Mouse (Mus musculus): ENCODE results near the gene P2rx6. TPM values are rescaled to one million over a fixed set of nuclear protein-coding genes. Genes with fewer than 3 reads are reported as not detected.
A peak's percentile ranks its signal among the peaks of the same experiment; 100 is the strongest.
"Not testable (repeated sequence)": the region's sequence is repeated elsewhere in the genome, so short reads cannot be mapped to it uniquely, and the experiment has no call there.

Gene P2rx6
- polyA plus RNA-seq, 1 experiment from 2014 or later: 0.42 TPM

DNA sequence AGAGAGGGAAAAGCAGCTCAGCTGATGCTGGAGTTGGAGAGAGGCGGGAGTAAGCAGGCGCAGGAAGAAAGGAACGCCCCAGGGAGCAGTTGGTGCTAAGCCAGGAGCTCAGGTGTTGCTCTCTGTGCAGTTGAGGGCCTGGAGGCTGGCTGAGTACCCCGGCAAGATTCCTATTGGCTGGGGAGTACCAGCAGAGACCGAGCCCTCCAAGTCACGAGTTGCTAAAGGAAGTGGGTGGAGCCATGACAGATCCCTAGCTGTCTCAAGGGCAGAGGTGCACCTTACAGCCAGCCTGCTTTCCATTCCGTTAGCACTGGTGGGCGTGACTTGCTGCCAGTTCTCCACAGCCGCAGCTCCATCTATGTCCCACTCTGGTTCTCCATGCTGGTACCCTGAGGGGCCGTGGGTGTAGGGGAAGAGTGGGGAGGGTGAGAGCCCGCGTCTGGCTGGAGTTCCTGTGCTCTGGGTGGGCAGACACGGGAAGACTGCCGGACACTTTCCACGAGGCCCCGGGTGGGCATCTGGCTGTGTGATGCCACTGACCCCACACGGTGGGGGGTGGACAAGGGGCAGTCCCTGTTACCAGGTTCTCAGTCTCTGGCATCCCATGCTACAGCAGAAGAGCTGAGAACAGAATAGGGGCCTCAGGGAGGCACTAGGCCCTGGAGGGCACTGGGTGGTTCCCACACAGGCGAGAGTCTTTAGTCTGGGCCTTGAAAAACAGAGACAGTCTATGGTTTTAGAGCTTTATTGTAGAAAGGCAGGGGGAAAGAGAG is 7.6 kb upstream of the P2rx6 start:
- Histone ChIP-seq H3K79me2 (ENCODE audit: inconsistent target) (no peaks in the 10 kb centered on the region), H3K4me3 (ENCODE audit: inconsistent target) (peak overlapping the region; percentile 26), H3K27ac (peak overlapping the region; percentile 19; the same call in 1 of the 2 replicates), H3K36me3 (ENCODE audit: inconsistent target) (no peaks in the 10 kb centered on the region)
- 12% methylated on average over 17 of the region's 18 CpGs for WGBS (ENCODE audit: missing documents)

DNA sequence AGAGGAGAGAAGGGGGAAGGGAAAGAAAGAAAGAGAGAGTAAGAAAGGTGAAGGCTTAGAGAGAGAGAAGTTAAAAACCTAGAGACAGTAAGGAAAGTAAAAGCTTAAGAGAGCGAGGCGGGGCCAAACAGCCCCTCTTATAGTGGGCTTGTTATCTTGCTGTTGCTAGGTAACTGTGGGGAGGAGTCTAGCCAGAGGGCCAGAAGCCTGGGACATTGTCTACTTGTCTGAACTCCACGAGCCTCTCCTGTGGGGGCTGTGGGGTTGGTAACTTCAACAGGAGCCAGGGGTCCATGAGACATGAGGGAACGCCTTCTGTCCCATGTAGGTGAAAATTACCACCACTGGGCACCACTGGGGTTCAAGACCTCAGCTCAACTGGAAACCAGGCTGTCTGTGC is 7.0 kb upstream of the P2rx6 start:
- not testable (repeated sequence) for H3K27ac ChIP-seq; H3K36me3 ChIP-seq (ENCODE audit: inconsistent target); H3K79me2 ChIP-seq (ENCODE audit: inconsistent target)
- H3K4me3 ChIP-seq (ENCODE audit: inconsistent target): peak overlapping the region; percentile 26; the same call in 1 of the 2 replicates
- 79% methylated on average over 4 of the region's 4 CpGs for WGBS (ENCODE audit: missing documents)

DNA sequence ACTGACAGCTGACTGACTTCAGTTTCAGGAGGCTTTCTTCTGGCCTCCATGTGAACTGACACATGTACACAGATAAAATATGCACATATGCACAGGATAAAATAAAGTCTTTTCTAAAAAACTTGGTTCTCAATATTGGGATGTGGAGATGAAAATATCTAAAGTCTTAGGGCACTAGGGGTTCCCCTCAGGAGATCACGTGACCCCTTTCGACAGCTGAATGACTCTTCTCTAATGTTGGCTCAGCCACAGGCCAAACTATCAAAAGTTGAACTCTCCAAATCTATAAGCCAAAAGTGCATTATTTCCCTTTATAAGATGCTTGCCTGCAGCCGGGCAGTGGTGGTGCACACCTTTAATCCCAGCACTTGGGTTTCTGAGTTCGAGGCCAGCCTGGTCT is 5.5 kb upstream of the P2rx6 start:
- no peaks in the 10 kb centered on the region for H3K79me2 ChIP-seq (ENCODE audit: inconsistent target)
- no peak overlapping the region for H3K4me3 ChIP-seq (ENCODE audit: inconsistent target)
- H3K27ac ChIP-seq: no peak overlapping the region
- H3K36me3 ChIP-seq (ENCODE audit: inconsistent target): no peaks in the 10 kb centered on the region
- WGBS (ENCODE audit: missing documents): 78% methylated on average over 4 of the region's 4 CpGs

DNA sequence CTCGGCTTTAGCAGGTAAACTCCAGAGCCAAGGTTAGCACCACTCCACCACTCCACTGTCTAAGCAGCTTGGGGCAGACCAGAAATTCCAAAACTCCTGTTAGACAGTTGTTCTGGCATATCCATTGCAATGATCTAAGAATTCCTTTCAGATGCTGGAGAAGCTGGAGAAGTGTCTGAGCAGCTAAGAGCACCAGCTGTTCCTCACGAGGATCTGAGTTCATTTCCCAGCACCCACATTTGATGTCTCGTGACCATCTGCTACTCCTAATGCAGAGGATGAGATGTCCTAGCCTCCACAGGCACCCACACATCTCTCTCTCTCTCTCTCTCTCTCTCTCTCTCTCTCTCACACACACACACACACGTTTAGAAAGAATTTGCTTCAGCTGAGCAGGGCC is 4.8 kb upstream of the P2rx6 start:
- H3K79me2 ChIP-seq (ENCODE audit: inconsistent target): no peaks in the 10 kb centered on the region
- no peaks in the 10 kb centered on the region for H3K36me3 ChIP-seq (ENCODE audit: inconsistent target)
- no peak overlapping the region for H3K4me3 ChIP-seq (ENCODE audit: inconsistent target)
- H3K27ac ChIP-seq: no peak overlapping the region
- WGBS (ENCODE audit: missing documents): 75% methylated on average over 4 of the region's 4 CpGs

DNA sequence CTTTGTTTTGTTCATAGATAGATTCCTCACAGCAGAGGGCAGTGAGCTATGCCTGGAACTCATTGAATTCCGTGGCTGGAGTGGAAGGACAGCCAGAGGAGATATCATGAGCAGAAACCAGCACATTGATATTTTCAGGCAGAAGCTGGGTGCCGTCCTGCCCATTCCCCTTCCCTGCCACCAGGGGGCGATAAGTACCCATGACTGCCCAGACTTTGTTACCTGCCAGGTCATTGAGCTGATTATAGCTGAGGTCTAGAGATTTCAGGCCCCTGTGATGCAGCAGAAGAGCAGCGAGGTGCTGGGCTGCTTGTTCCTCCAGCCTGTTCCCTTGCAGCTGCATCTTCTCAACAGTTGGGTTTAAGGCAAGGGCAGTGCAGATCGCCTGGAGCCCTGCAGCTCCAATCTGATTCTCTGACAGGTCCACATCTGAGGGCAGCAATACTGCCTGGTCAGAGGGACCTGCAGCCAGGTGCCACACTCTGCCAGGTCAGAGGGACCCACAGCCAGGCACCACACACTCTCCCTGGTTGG is 3.7 kb upstream of the P2rx6 start:
- Histone ChIP-seq H3K27ac (no peak overlapping the region), H3K36me3 (ENCODE audit: inconsistent target) (no peaks in the 10 kb centered on the region), H3K79me2 (ENCODE audit: inconsistent target) (no peaks in the 10 kb centered on the region), H3K4me3 (ENCODE audit: inconsistent target) (no peak overlapping the region)
- WGBS (ENCODE audit: missing documents): 4% methylated on average over 5 of the region's 5 CpGs

DNA sequence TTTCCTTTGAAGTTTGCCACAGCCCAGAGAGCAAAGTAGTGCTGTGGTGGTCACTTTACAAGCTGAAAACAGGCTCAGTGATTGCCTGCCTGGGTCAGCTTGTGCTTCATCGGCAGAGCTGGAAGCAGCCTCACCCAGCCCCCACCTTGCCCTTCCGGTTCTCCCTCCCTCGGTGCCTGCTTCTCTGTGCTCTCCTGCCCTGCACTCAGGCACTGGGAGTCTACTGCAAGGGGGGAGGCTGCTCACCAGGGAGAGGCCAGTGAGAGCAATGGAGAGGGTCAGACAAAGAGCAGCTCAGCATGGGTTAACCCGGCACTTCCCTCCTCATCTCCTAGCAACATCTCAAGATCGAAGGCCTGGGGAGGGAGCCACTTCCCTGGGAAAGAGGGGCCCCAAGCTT is 2.9 kb upstream of the P2rx6 start:
- WGBS (ENCODE audit: missing documents): 12% methylated on average over 5 of the region's 5 CpGs
- Histone ChIP-seq H3K79me2 (ENCODE audit: inconsistent target) (no peaks in the 10 kb centered on the region), H3K27ac (no peak overlapping the region), H3K4me3 (ENCODE audit: inconsistent target) (no peak overlapping the region), H3K36me3 (ENCODE audit: inconsistent target) (no peaks in the 10 kb centered on the region)

DNA sequence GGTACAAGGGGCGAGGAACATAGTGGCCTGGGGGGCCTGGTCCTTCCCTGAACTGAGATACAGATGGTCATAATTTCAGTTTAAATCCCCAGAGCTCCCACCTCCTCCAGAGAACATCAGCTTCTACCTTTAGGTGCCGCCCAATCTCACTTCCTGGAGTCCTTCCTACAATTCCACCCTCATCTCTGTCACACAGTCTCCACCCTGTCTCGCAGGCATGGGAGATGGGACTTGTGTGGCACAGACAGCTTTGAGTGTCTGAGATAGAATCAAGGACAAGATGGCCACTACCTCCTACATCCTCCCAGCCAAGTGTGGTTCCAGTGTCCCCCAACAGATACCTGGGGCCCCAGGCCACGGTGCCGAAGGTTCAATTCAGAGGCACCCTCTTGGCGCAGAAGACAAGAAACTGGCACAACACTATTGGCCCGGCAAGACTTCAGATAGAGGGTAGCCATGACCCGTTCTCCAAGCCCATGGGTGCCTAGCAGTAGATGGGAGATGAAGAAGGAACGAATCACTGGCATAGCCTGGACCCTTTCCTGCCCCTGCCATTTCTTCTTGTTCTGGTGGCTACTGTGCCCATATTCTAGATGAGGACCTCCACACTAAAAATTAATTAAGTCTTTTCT is 2.2 kb upstream of the P2rx6 start:
- 95% methylated on average over 9 of the region's 9 CpGs for WGBS (ENCODE audit: missing documents)
- Histone ChIP-seq H3K27ac (no peak overlapping the region), H3K79me2 (ENCODE audit: inconsistent target) (no peaks in the 10 kb centered on the region), H3K4me3 (ENCODE audit: inconsistent target) (no peak overlapping the region), H3K36me3 (ENCODE audit: inconsistent target) (no peaks in the 10 kb centered on the region)

DNA sequence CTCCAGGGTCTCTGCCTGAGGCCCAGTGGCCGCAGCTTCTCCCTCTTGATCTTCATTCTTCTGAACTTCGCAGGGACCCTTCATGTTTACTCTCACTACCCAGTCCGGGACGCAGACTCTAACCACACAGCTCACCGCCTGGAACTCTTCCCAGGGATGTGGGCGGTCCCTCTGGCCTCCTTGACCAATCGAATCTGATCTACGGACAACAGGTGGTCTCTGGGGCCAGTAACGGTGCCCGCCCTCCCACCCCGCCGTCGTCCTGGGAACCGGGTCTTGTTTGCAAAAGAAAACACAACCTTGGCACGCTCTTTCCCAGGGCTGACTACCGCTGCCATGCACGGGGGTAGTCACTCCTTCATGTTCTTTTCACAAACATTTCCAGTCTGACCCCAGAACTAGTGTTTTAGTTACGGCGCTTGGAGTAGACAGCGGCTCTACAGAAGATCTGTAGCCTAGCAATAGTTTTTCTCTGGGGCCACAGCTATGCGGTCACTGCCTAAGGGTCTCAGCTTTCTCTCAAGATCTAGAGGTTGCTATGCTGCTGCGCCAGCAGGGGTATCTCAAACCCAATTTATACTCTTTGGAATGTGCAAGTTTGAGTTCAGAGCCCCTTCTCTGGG is 446 bp upstream of the P2rx6 start, which contains the start of gene Lrrc74b:
Gene Lrrc74b, minus strand, starts transcription at position 120 of the 623 bp plus-strand sequence.
- 0 out of 2 replicates have a peak within 1 kb of the TSS, but pooled peaks have one; percentile 12 for H3K27ac ChIP-seq
- no peaks in the 10 kb centered on the region for H3K79me2 ChIP-seq (ENCODE audit: inconsistent target)
- 24% methylated on average over 22 of the region's 22 CpGs for WGBS (ENCODE audit: missing documents)
- H3K36me3 ChIP-seq (ENCODE audit: inconsistent target): no peaks in the 10 kb centered on the region
- H3K4me3 ChIP-seq (ENCODE audit: inconsistent target): no peak within 1 kb of the TSS

DNA sequence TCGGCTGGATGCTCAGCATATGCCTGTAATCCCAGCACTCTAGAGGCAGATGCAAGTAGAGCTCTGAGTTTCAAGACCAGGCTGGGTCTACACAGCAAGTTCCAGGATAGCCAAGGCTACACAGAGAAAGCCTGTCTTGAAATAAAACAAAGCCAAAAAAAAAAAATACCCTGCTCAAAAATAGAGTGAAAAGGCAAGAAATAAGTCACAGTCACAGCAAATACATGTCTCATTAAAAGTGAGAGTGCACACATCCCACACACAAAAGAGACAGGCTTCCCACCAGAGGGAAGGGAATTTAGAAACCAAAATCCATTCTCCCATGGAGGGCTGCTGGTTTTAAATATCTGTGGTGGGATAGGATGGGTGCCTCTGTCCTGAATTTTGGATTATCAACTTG is 1.9 kb downstream of the P2rx6 start:
- WGBS (ENCODE audit: missing documents): 67% methylated on average over 1 of the region's 1 CpGs
- Histone ChIP-seq H3K27ac (no peak overlapping the region), H3K79me2 (ENCODE audit: inconsistent target) (no peaks in the 10 kb centered on the region), H3K36me3 (ENCODE audit: inconsistent target) (no peaks in the 10 kb centered on the region), H3K4me3 (ENCODE audit: inconsistent target) (no peak overlapping the region)

DNA sequence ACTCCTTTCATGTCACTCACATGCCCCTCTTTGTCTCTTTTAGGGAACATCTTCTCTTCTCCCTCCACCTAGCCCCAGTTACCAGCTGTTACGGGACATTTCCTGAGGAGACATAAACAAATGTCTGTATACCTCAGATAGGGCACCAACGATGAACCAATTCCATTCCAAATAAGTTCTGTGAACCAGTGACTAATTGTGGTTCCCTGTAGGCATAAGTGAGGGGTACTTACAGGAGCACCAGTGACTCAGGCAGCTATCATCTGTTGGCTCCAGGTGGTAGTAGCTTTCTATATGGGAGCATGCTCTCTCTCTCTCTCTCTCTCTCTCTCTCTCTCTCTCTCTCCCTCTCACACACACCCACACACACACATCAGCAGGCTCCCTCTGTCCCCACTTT is 2.5 kb downstream of the P2rx6 start:
- 67% methylated on average over 2 of the region's 2 CpGs for WGBS (ENCODE audit: missing documents)
- Histone ChIP-seq H3K36me3 (ENCODE audit: inconsistent target) (no peaks in the 10 kb centered on the region), H3K27ac (no peak overlapping the region), H3K4me3 (ENCODE audit: inconsistent target) (no peak overlapping the region), H3K79me2 (ENCODE audit: inconsistent target) (no peaks in the 10 kb centered on the region)

DNA sequence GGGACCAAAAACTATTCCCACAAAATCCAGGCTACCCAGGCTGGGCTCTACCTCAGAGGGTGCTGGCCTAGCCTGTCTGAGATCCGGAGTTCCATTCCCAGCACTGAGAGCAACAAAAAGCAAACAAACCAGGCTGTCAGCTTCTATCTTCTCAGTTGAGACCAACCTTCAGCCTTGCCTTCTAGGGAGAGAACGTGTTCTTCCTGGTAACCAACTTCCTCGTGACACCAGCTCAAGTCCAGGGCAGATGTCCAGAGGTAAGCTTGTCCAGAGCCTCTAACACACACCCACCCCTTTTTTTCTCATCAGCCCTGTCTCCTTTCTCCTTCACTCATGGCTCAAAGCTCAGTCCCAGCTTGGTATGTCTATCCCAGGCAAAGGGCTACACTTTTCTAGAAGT is 3.1 kb downstream of the P2rx6 start:
- 70% methylated on average over 3 of the region's 3 CpGs for WGBS (ENCODE audit: missing documents)
- H3K4me3 ChIP-seq (ENCODE audit: inconsistent target): no peak overlapping the region
- no peaks in the 10 kb centered on the region for H3K36me3 ChIP-seq (ENCODE audit: inconsistent target)
- H3K79me2 ChIP-seq (ENCODE audit: inconsistent target): no peaks in the 10 kb centered on the region
- no peak overlapping the region for H3K27ac ChIP-seq

DNA sequence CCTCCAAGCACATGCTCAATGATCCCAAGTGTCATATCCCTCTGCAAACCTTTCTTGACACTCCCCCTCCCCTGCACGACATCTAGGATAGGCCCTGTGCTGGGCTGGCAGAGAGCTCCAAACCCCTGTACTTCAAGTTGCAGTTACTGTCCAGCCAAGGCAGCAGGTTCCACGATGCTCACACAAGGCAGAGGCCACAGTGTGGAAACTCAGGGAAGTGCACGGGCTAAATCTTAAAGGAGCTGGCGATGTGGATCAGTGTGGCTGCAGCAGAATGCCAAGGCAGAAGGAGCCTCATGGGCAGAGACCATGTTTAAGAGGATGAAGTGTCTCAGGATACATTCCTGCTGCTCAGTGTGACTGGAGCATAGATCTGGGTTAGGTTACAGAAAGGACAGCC is 4.5 kb downstream of the P2rx6 start:
- Histone ChIP-seq H3K27ac (no peak overlapping the region), H3K4me3 (ENCODE audit: inconsistent target) (no peak overlapping the region), H3K79me2 (ENCODE audit: inconsistent target) (no peaks in the 10 kb centered on the region), H3K36me3 (ENCODE audit: inconsistent target) (no peaks in the 10 kb centered on the region)
- WGBS (ENCODE audit: missing documents): 57% methylated on average over 4 of the region's 4 CpGs

DNA sequence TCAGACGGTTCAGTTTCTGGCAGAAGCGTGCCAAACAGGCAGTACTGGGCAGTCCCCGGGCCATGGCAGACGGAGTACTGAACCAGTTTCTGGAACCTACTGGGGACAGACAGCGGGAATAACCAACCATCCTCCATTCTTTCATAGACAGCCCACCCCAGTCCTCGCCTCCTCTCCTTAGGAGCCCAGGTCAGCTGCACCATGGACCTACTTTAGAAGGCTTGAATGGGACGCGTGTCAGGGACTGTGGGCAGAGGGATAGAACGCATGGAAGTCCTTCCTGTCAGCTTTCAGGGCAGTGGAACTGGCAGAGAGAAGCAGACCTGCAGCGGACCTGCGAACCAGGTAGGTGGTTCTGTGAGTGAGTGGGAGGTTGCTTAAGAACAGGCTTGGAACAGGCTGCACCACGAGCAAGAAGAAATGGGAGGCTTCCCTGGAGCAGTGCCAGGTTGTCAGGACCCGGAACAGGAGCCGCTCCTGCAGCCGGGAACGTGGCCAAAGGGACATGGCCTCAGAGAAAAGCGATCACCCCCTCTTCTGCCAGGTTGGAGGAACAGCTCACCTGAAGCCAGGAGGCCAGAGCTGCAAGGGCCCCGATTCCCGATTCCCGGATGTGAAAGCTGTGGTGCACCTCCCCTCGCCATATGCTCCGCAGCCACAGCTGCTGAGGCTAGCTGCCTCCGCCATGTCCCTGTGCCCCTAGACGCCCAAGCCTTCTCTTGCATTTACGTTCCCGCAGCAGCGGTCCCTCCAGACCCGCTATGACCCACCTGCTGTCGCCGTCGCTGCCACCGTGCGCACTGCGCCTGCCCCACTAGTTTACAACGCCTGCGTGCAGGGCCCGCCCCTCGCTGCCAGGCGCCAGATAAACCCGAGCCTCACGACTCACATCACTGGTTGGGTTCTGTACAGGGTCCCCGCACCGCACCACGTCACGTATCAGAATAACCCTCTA is 14.5 kb downstream of the P2rx6 start:
- H3K36me3 ChIP-seq (ENCODE audit: inconsistent target): no peaks in the 10 kb centered on the region
- no peak overlapping the region for H3K27ac ChIP-seq
- peak overlapping the region; percentile 49 for H3K4me3 ChIP-seq (ENCODE audit: inconsistent target)
- H3K79me2 ChIP-seq (ENCODE audit: inconsistent target): no peaks in the 10 kb centered on the region
- WGBS (ENCODE audit: missing documents): 18% methylated on average over 45 of the region's 45 CpGs

DNA sequence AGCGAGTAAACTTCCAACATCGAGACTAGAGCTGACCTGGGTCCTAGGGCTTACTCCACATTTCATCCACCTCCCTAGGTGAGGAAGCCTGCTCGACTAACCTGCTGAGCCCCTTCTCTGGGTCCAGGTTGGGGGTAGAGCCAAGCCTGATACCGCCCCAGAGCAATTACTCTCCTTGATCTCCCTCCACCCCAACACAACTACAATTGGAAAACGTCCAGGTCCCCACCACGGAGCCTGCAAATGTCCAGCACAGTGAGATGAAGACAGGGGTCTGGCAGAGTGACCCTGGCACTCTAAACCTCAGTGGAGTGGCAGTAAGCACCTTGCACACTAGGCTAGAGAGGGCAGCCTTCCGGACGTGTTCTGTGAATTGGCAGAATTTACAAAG is 15.1 kb downstream of the P2rx6 start:
- no peaks in the 10 kb centered on the region for H3K36me3 ChIP-seq (ENCODE audit: inconsistent target)
- H3K79me2 ChIP-seq (ENCODE audit: inconsistent target): no peaks in the 10 kb centered on the region
- no peak overlapping the region; the same call in 1 of the 2 replicates for H3K4me3 ChIP-seq (ENCODE audit: inconsistent target)
- 36% methylated on average over 8 of the region's 8 CpGs for WGBS (ENCODE audit: missing documents)
- no peak overlapping the region for H3K27ac ChIP-seq
